Mouse (Mus musculus) thymus, postnatal 36 days (tissue): ENCODE results near the gene Calr3.
A peak's percentile ranks its signal among the peaks of the same experiment; 100 is the strongest.

Experiments
- DNase-seq, 2 experiments: peaks; one replicate each; pipeline ENCODE4 v3.0.0; 2022; ENCODE audit warnings: mixed read lengths in 2 of 2

Calr3 gene

GRCm38 (mm10) chr8:72434952-72435351 is 8.7 kb downstream of the Calr3 start:
- DNase-seq: no peak

DNA sequence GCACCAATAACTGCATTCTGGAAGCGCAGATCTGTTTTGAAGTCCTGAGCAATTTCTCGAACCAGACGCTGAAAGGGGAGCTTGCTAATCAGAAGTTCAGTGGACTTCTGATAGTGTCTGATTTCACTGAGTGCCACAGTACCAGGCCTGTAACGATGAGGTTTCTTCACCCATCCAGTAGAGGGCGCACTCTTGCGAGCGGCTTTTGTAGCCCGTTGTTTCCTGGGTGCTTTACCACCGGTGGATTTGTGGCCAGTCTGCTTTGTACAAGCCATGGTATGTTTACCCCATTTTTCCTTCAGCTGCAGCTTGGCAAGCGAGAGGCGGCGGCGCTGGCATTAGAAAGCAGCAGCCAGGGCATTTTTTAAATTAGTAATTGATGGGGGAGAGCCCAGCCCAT is 14.0 kb downstream of the Calr3 start:
- DNase-seq: peak; percentile 51 to 53

DNA sequence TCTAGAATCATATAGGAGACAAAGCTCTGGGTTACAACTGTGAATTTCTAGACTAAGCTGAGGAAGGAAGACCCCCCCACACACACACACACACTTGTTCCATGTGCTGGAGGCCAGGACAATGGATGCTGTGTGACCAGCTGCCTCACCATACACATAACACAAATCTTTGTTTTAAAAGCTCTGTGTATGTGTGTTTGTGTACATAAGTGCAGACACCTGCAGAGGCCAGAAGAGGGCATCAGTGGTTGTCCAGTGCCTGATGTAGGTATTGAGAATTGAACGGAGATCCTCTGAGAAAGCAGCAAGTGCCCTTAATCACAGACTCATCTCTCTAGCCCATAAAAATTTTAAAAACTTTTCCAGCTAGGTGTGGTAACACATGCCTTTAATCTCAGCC is 20.7 kb downstream of the Calr3 start:
- DNase-seq: no peak

GRCm38 (mm10) chr8:72421362-72422335 is 22.0 kb downstream of the Calr3 start, which contains the start of gene Eps15l1:
Gene Eps15l1, minus strand, starts transcription at chr8:72421460.
- DNase-seq: peak; percentile 99

- DNase-seq: peak; percentile 61 to 73
These were observed 22.9 kb downstream of the Calr3 start for GRCm38 (mm10) chr8:72420571-72421361.

GRCm38 (mm10) chr8:72418073-72418472 is 25.6 kb downstream of the Calr3 start:
- no peak for DNase-seq

- DNase-seq: no peak
These were observed 28.4 kb downstream of the Calr3 start for GRCm38 (mm10) chr8:72415252-72415651.

DNA sequence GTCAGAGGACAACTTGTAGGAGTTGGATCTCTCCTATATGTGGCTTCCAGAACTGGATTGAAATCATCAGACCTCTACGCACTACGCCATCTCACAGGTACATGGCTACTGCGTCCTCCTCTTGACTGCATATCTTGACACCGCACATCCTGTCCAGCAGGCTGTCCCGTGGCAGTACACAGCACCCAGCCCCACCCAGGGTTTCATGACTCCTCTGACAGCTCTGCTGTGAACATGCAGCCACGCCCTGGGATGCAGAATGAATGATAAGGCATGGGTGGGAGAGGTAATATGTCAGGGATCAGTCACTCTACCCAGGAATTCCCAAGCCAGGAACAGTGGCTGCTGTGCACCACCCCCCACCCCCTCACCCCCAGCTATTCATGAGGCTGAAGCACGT is 29.8 kb downstream of the Calr3 start:
- no peak for DNase-seq

- no peak for DNase-seq
These were observed 34.2 kb downstream of the Calr3 start for GRCm38 (mm10) chr8:72409443-72409842.

DNA sequence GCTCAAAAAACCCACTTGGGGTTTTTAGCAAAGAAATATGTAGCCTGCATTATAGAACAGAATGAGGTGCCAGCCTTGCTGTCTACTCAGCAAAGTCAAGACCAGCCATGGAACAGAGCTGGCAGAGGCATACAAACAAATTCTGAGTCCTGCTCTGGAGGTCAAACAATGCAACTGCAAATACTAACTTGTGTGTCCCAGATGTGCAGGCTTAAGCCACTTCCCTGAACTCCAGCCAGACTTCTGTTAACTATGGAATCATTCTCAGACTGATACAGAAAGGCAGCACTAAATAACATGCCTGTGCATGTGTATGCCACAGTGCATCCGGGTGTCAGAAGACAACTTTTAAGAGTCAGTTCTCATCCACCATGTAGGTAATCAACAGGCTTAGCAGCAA is 35.8 kb downstream of the Calr3 start:
- no peak for DNase-seq

GRCm38 (mm10) chr8:72402981-72403380 is 40.7 kb downstream of the Calr3 start:
- no peak for DNase-seq

GRCm38 (mm10) chr8:72401381-72401780 is 42.3 kb downstream of the Calr3 start:
- DNase-seq: no peak

DNA sequence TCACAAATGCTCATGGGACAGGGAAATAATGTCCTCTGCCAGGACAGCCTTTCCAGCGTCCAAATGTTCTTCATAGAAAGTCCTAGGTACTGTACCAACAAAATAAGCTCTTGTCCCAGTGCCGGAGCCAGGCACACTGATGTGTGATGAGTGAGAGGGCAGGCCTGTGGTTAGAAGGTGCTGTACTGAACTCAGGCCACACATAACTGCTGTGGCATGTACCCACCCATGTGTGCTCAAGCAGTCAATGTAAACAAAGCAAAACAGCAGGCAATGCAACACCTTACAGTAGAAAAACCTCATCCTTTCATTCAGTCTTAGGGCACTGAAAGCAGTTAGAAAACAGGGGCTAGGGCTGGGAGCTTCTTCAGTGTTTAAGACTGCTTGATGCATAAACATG is 57.9 kb downstream of the Calr3 start:
- DNase-seq: no peak

DNA sequence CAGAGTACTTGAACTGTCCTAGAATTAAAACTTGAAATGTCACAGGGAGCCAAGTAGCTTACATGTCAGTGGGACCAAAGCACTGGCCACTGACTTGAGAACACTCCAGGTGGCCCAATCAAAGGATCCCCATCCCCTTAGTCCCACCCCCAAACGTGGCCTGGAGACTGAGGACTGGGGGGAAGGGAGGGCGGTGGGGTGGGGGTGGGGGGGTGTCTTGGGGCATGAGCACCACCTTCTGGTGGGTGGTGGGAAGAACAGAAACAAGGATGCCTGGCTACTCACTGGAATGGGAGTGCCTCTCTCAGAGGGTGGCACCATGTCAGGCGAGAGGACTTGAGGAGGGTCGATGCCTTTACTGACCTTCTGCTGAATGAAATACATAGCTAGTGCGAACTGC is 61.3 kb downstream of the Calr3 start:
- DNase-seq: no peak

DNA sequence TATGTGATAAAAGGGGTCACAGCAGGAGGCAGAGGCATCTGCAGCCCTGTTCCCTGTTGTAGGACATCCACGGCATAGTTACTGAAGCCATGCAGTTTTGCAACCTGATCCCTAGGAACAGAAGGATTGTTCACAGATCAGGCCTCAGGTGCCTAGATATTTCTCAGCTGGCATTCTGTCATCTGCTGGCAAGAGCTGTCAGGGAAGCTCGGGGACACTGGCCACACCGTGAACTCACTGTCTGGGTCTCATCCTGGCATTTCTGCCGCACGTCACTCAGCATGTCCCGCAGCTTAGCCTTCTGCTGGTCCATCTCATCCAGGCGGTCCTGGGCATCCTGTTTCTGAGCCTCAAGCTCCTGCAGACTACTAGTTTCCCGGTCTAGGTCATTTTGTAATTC is 63.0 kb downstream of the Calr3 start:
- no peak for DNase-seq

DNA sequence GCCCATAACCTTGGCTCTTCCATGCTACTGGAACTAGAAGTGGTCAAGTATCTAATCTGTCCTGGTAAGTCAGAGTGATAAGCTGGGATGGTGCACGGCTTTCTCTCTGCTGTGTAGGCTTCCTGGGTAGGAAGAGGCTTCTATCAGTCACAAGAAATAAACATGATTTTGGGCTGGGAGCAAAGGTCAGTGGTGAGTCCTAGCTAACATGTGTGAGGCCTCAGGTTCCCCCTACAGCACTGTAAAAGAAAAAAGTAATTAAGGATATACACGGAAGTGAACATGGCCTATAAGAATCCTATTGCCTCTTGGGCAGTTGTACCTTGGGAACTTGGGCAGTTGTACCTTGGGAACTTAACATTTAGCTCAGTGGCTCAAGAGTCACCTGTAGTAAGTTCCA is 66.8 kb downstream of the Calr3 start:
- DNase-seq: no peak

DNA sequence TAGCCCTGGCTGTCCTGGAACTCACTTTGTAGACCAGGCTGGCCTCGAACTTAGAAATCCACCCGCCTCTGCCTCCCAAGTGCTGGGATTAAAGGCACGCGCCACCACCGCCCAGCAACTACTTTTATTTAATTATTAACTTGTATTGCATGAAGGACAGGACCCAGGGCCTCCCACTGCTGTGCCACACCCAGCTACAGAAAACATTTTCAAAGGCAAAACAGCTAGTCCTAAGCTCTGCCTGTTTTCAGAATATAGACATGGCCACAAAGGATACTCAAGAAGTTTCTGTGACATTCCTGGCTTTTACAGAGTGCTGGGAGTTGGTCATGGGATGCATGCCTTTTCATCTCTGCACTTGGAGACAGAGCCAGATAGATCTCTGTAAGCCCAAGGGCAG is 67.4 kb downstream of the Calr3 start:
- no peak for DNase-seq

- no peak for DNase-seq
These were observed 68.5 kb downstream of the Calr3 start for GRCm38 (mm10) chr8:72375161-72375560.
